Mouse (Mus musculus): ENCODE results near the gene Otulin.
A peak's percentile ranks its signal among the peaks of the same experiment; 100 is the strongest.

The Otulin gene

DNA sequence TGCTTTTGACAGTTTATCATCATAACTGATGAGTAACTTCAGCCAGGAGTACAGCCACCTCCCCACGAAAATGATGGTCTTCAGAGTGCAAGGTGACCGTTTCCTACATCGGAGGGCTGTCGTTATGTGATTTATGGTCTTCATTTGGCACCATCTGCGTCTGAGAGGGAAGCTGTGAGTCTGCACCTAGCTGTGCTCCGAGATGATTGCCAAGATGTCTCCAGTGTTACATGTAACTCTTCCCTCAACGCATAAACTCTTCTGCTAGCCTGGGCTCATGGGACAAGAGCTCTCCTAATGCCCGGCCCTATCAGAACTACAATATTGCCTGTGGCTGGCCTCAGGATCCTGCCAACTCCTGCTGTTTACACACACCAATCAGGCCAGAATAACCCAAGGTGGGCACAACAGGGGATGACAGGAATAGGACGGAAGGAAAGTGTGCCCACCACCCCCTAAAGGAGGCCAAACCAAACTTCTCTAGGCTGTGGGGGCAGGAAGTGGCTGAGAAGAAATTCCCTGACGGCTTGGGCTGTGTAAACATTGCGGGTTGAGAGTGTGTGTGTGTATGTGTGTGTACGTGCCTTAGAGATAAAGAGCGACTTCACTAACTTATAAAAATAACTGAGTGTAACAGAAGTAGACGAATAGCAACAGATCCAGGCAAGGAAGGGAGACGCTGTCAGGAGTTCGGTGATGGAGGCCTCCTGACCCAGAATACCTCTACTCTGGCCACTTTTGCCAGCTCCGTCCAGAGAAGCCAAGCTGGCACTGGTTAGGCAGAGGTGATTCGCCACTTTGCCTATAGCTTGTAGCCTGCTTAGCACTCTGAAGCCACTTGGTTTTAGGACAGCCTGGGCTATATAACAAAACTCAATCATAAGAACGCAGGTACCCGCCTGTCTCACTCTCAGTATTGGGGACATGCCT is 126.4 kb downstream of the Otulin start:
- no peak for DNase-seq (ENCODE audit: low spot score in 2 of 2)

DNA sequence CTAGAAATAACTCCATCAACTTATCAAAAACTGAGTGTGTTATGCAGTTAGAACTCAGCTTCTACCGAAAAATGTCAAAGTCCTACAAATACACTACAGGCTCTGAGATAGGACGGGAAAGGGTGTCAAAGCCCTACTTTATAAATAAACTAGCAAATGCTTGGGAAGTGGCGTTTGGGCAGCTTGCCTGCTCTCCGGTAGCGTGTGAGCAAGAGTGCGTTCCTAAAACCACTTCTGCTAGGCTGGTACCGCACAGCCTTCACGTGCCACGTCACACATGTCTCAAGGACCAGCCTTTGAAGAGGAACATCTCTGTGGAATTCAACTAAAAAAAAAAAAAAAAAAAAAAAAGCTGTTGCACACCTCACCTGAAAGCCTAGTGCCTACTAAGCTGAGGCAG is 127.3 kb downstream of the Otulin start:
- DNase-seq (ENCODE audit: low spot score in 2 of 2): no peak

DNA sequence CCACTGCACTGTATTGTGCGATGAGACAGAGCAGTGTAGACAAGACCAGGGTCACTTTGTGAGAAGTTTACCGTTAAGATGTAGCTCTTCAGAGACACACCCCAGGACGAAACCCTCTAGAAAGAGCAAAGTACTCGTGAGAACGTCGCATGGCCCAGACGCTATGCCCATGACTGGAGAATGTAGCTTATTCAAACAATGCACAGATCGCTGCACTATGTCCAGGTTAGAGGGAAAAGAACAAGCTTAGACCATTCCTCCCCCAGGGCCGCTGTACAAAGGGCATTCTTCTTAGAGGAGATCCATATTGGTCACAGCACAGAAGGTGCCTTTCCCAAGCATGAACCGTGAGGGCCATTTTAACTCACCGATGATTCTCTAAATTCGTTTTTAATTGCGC is 128.2 kb downstream of the Otulin start:
- no peak for DNase-seq (ENCODE audit: low spot score in 2 of 2)

DNA sequence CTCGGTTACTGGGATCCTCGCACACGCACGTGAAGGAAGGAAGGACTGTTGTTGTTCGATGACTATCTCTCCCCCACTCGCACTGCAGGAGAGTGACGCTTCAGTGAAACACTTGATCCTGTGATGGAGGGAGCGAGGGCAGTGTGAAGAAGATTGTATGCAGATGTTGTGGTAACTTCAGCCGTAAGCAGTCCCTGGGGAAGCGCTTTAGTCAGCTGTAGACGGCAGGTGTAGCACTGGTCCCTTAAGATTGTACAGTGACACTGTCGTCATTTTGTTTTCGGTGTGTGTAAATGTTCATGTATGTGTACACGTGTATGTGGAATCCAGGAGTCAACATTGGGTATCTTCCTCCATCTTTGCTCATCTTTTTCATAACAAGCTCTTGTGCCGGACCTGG is 130.1 kb downstream of the Otulin start:
- DNase-seq (ENCODE audit: low spot score in 2 of 2): no peak

DNA sequence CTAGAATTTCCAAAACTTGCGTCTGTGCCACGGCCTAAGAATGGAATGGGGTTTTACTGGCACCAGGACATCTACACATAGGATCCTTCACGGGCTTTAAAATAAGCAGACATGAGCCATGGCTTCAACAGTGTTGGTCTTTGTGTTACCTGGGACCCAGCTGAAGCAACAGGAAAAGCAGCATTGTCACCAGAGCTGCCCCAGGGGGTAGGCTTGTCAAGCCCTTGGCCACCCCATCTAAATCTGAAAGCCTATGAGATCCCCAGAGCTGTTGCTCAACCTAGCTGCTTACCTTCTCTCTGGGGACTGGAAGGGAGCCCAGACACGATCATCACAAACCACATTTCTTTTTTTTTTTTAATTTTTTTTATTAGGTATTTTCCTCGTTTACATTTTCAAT is 132.4 kb downstream of the Otulin start:
- DNase-seq (ENCODE audit: low spot score in 2 of 2): no peak

DNA sequence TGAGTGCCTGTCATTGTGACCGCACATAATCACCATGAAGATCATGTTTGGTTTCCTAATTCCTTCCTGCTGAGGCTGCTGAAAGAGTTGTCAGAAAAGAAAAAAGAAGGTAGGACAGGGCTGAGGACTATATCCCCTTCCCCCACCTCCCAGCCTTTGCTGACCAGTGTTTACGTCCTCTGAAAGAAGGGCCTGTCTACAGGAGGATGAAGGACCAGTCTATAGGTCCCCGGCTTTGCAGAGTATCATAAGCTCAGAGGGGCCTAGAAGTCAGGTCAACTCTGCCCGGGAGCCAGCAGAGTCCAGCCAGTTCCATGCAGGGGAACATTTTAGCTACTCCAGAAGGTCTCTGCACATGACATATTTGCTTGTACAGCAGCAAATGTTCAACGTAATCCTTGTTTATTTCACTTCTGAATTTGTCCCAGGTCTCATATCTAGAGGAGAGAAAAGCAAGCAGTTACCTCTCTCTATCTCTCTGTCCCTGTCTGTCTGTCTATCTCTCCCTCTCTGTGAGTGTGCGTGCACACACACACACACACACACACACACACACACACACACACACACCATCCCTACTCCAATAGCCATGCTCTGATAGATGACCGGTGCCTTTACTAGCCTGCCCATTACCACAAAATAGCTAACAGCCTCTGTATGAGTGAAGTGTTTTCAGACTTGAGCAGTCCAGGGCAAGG is 133.0 kb downstream of the Otulin start:
- no peak for DNase-seq (ENCODE audit: low spot score in 2 of 2)

DNA sequence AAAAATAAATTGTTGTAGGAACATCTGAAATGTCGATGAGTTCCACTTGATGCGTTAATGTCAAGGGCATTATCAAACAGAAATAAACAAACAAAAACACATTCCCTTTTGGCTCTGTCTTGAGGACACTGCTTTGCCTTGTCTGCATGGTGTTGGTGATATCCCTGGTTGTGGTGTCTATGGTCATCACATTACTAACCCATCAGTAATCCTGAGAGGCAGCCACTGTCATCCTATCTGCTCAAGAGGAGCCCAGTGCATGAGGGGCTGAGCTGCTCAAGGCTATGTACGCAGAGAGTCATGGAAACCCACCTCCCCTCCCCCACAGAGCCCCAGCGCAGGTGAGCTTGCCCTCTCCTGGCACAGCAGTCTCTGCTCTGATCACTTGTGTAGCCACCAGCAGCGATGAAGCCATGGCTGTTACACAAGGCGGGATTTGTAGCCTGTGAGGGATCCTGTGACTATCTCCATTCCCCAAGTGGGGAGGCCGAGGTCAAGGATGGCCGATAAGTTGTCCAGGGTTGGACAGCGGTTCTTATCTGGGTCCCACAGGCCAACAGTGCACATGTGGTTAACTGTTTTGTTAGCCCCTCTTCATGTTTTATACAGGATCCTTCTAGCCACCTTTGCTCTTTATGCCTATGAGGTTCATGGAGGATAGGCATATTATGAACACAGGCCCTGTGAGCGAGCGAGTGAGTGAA is 133.7 kb downstream of the Otulin start:
- DNase-seq (ENCODE audit: low spot score in 2 of 2): peak; percentile 61 to 68

DNA sequence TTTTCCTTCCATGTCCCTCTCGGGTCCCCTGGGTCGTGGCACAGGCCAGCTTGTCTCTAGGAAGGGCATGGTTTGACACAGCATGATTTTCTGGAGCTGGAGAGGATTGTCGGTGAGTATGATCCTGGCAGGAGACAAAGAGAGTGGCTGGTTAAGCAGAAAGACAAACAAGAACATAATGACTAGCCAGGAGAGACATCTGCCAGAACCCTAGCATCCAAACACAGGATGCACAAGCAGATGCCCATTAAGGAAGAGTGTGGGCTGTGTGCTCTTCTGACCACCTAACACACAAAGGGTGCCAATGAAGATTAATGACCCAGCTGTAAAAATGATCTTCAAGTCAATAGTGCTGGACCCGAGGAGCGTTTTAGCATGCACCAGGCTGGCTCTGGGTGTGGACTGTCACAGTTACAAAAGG is 134.5 kb downstream of the Otulin start:
- DNase-seq (ENCODE audit: low spot score in 2 of 2): no peak

DNA sequence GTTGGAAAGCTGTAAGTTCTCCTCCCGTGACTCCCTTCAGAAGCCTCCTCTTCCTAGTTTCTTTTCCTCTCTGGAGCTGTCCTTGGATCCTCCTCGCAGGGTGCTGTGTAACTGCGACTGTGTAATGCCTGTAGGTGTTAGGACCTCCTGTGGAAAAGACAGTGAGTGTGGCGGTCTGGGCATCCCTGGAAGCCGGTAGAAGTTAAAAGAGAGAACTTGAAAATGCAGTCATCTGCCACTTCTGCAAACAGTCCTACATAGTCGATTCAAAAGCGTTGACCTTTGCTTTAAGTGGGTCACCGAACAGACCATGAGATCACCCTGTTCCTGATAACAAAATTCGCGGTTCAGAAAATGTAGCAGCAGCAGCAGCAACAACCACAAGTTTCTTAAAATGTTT is 137.0 kb downstream of the Otulin start:
- no peak for DNase-seq (ENCODE audit: low spot score in 2 of 2)

DNA sequence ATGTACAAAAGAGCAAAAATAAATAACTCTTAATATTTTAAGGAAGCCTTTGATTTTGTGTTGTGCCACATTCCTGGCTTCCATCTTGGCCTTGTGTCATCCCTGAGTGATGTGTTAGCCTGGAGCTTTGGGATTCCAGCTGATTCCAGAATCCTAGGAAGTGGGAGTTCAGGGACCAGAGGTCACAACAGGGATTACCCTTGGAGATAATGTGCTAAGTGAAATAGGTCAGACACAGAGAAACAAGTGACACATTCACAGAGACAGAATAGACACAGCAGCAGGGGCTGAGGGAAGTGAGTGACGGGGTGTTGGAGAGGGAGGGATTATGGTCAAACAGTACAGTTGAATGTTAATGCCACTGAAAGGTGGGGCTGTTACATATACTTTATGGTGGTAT is 137.8 kb downstream of the Otulin start:
- no peak for DNase-seq (ENCODE audit: low spot score in 2 of 2)
